Mouse (Mus musculus) C2C12 (cell line): ENCODE measurements around the gene Myct1. TPM values are rescaled to one million over a fixed set of nuclear protein-coding genes. Genes with fewer than 3 reads are reported as not detected.

ENCODE experiments used
- H3K27me3 ChIP-seq: one replicate; pipeline ENCODE4 v1.6.1; 2011; ENCODE audit not compliant: control insufficient read depth, insufficient read depth, insufficient read length
- H3K36me3 ChIP-seq: one replicate; pipeline ENCODE4 v1.6.1; 2011; ENCODE audit not compliant: control insufficient read depth, insufficient read depth
- H3K4me3 ChIP-seq: one replicate; pipeline ENCODE4 v1.5.1; 2011; ENCODE audit warnings: mild to moderate bottlenecking, control low read depth; ENCODE audit not compliant: poor library complexity, insufficient read depth, severe bottlenecking
- H3K79me2 ChIP-seq: one replicate; pipeline ENCODE4 v1.6.1; 2011; ENCODE audit not compliant: control insufficient read depth, insufficient read depth
- H3K79me3 ChIP-seq: one replicate; pipeline ENCODE4 v1.6.1; 2011; ENCODE audit warnings: low read depth, control low read depth
- H3ac ChIP-seq: one replicate; pipeline ENCODE3; 2011; ENCODE audit warnings: low read depth; ENCODE audit not compliant: control insufficient read depth, insufficient read length
- CEBPB ChIP-seq: IDR thresholded peaks from one replicate; pipeline ENCODE4 v1.6.1; 2011; ENCODE audit warnings: low read depth, mild to moderate bottlenecking, control low read depth, moderate library complexity
- CTCF ChIP-seq: IDR thresholded peaks from one replicate; pipeline ENCODE4 v1.5.1; 2011; ENCODE audit not compliant: control insufficient read depth, insufficient read depth, insufficient read length
- FOSL1 ChIP-seq: IDR thresholded peaks from one replicate; pipeline ENCODE4 v1.8.0; 2011; ENCODE audit warnings: mild to moderate bottlenecking, low read length; ENCODE audit not compliant: poor library complexity, insufficient read depth, severe bottlenecking
- MAX ChIP-seq: IDR thresholded peaks from one replicate; pipeline ENCODE4 v1.6.1; 2011; ENCODE audit warnings: mild to moderate bottlenecking, control low read depth
- MYOD1 ChIP-seq: IDR thresholded peaks from one replicate; pipeline ENCODE4 v1.6.1; 2011; ENCODE audit warnings: low read depth; ENCODE audit not compliant: control insufficient read depth, insufficient read length
- MYOG ChIP-seq: IDR thresholded peaks from one replicate; pipeline ENCODE4 v1.6.1; 2011; ENCODE audit not compliant: control insufficient read depth, insufficient read length; ENCODE audit errors: extremely low read depth
- USF1 ChIP-seq: IDR thresholded peaks from one replicate; pipeline ENCODE4 v1.6.1; 2011; ENCODE audit warnings: low read depth, mild to moderate bottlenecking, control low read depth, moderate library complexity
- polyA plus RNA-seq: library from polyadenylated mRNA; unstranded; fragments of >200 nt; fragmentation: generic; extraction: Trizol; gene quantifications from one replicate; pipeline ENCODE4 v1.2.1, GENCODE M21; 2012; ENCODE audit warnings: missing spikeins

Myct1 gene
- polyA plus RNA-seq, 1 experiment = not detected

GRCm38 (mm10) chr10:5550168-5551021 is 43.2 kb upstream of the Myct1 start:
- Histone ChIP-seq H3K4me3 (no peak overlapping the region), H3ac (no peak overlapping the region)
- no peak for TF ChIP-seq USF1
- TF ChIP-seq CTCF = no peak
- no peak for TF ChIP-seq CEBPB

GRCm38 (mm10) chr10:5551382-5551781 is 42.2 kb upstream of the Myct1 start, which contains the start of gene Syne1:
Gene Syne1, minus strand, starts transcription at chr10:5551482.
- Histone ChIP-seq H3K79me3 (no peaks in the 10 kb centered on the region), H3K4me3 (no peak within 1 kb of the TSS), H3ac (no peak within 1 kb of the TSS), H3K36me3 (no peaks in the 10 kb centered on the region), H3K27me3 (peaks cover 7% of the 10 kb centered on the region), H3K79me2 (no peaks in the 10 kb centered on the region)
- TF ChIP-seq MAX = no peak
- TF ChIP-seq CEBPB = no peak
- TF ChIP-seq CTCF = no peak
- no peak for TF ChIP-seq FOSL1
- no peak for TF ChIP-seq USF1
- TF ChIP-seq MYOG = no peak
- no peak for TF ChIP-seq MYOD1

More at GRCm38 (mm10) chr10:5550168-5551021, 43.2 kb upstream of the Myct1 start:
- Histone ChIP-seq H3K79me2 (no peaks in the 10 kb centered on the region), H3K27me3 (peaks cover 7% of the 10 kb centered on the region), H3K36me3 (no peaks in the 10 kb centered on the region), H3K79me3 (no peaks in the 10 kb centered on the region)

GRCm38 (mm10) chr10:5554941-5555340 is 38.6 kb upstream of the Myct1 start:
- Histone ChIP-seq H3K4me3 (no peak overlapping the region), H3K79me3 (no peaks in the 10 kb centered on the region), H3ac (no peak overlapping the region), H3K79me2 (no peaks in the 10 kb centered on the region), H3K36me3 (no peaks in the 10 kb centered on the region), H3K27me3 (peaks cover 7% of the 10 kb centered on the region)
- no peak for TF ChIP-seq USF1
- no peak for TF ChIP-seq MYOD1
- no peak for TF ChIP-seq CEBPB
- TF ChIP-seq MAX = no peak

GRCm38 (mm10) chr10:5558808-5559207 is 34.8 kb upstream of the Myct1 start:
- Histone ChIP-seq H3K27me3 (no peaks in the 10 kb centered on the region), H3K36me3 (no peaks in the 10 kb centered on the region), H3K79me3 (no peaks in the 10 kb centered on the region), H3K4me3 (no peak overlapping the region), H3ac (no peak overlapping the region), H3K79me2 (no peaks in the 10 kb centered on the region)
- TF ChIP-seq FOSL1 (no peak), CEBPB (no peak), MYOD1 (no peak), MAX (no peak), CTCF (no peak), USF1 (no peak), MYOG (no peak)

- H3K4me3 ChIP-seq = no peak overlapping the region
- TF ChIP-seq CEBPB (no peak), FOSL1 (no peak), CTCF (no peak), MYOG (no peak), MYOD1 (no peak), USF1 (no peak), MAX (no peak)
- no peak overlapping the region for H3ac ChIP-seq
- H3K79me2 ChIP-seq = no peaks in the 10 kb centered on the region
- H3K36me3 ChIP-seq = no peaks in the 10 kb centered on the region
- H3K79me3 ChIP-seq = no peaks in the 10 kb centered on the region
- no peaks in the 10 kb centered on the region for H3K27me3 ChIP-seq
These were observed 33.0 kb upstream of the Myct1 start for GRCm38 (mm10) chr10:5560526-5560925.

GRCm38 (mm10) chr10:5561706-5562105 is 31.9 kb upstream of the Myct1 start:
- no peaks in the 10 kb centered on the region for H3K79me3 ChIP-seq
- H3K4me3 ChIP-seq = no peak overlapping the region
- H3K27me3 ChIP-seq = no peaks in the 10 kb centered on the region
- TF ChIP-seq MAX (no peak), MYOG (no peak), CTCF (no peak), MYOD1 (no peak), USF1 (no peak), FOSL1 (no peak), CEBPB (no peak)
- no peak overlapping the region for H3ac ChIP-seq
- H3K79me2 ChIP-seq = no peaks in the 10 kb centered on the region
- H3K36me3 ChIP-seq = no peaks in the 10 kb centered on the region
